Mouse (Mus musculus) right cerebral cortex, adult 2 months (tissue): ENCODE results near the gene Tmem246.
A peak's percentile ranks its signal among the peaks of the same experiment; 100 is the strongest.

Source experiments
- DNase-seq, 2 experiments: peaks; one replicate each; pipeline ENCODE4 v3.0.0; 2021 to 2022; ENCODE audit warnings: low spot score in 2 of 2

The Tmem246 gene

GRCm38 (mm10) chr4:49581256-49581655 lies 16.4 kb downstream of the Tmem246 start:
- DNase-seq = no peak

- no peak for DNase-seq
Observed at GRCm38 (mm10) chr4:49572194-49572593, 25.5 kb downstream of the Tmem246 start.

GRCm38 (mm10) chr4:49567613-49568012 lies 30.1 kb downstream of the Tmem246 start:
- peak; percentile 77 to 83 for DNase-seq

- peak; percentile 20 to 26 for DNase-seq
Observed at GRCm38 (mm10) chr4:49559915-49560772, 37.5 kb downstream of the Tmem246 start.

GRCm38 (mm10) chr4:49558181-49558580 lies 39.5 kb downstream of the Tmem246 start:
- no peak for DNase-seq

- DNase-seq = no peak
Observed at GRCm38 (mm10) chr4:49557375-49557774, 40.3 kb downstream of the Tmem246 start.

GRCm38 (mm10) chr4:49553380-49553779 lies 44.3 kb downstream of the Tmem246 start:
- no peak for DNase-seq

- DNase-seq = no peak
Observed at GRCm38 (mm10) chr4:49549383-49549782, 48.3 kb downstream of the Tmem246 start, which contains the start of gene Aldob. TSS of gene Aldob (minus strand) at chr4:49549546.

GRCm38 (mm10) chr4:49547544-49548219 lies 50.0 kb downstream of the Tmem246 start:
- no peak for DNase-seq

- no peak for DNase-seq
Observed at GRCm38 (mm10) chr4:49546873-49547543, 50.7 kb downstream of the Tmem246 start.

GRCm38 (mm10) chr4:49546026-49546425 lies 51.6 kb downstream of the Tmem246 start:
- no peak for DNase-seq

GRCm38 (mm10) chr4:49540966-49541365 lies 56.7 kb downstream of the Tmem246 start:
- DNase-seq = no peak

- DNase-seq = peak in 1 of 2 experiments; percentile 14
Observed at GRCm38 (mm10) chr4:49539665-49540064, 58.0 kb downstream of the Tmem246 start.

GRCm38 (mm10) chr4:49536671-49537070 lies 61.0 kb downstream of the Tmem246 start:
- DNase-seq = no peak

- DNase-seq = no peak
Observed at GRCm38 (mm10) chr4:49535675-49536294, 61.9 kb downstream of the Tmem246 start.

- no peak for DNase-seq
Observed at GRCm38 (mm10) chr4:49535036-49535435, 62.6 kb downstream of the Tmem246 start.
